Mouse (Mus musculus) myocyte (in vitro differentiated cells): ENCODE data around the gene Adipor2.

ENCODE experiments used
- MYOG ChIP-seq, 3 experiments: IDR thresholded peaks; one replicate each; pipeline ENCODE4 v1.6.1; 2011; ENCODE audit warnings: control low read depth in 2 of 3, low read depth in 2 of 3, mild to moderate bottlenecking in 2 of 3; ENCODE audit not compliant: insufficient read length in 2 of 3, control insufficient read depth in 1 of 3, insufficient read depth in 1 of 3
- POLR2A ChIP-seq: IDR thresholded peaks from one replicate; pipeline ENCODE4 v1.6.1; 2011; ENCODE audit warnings: low read depth, mild to moderate bottlenecking, control low read depth, moderate library complexity; ENCODE audit not compliant: insufficient read length
- POLR2AphosphoS2 ChIP-seq: IDR thresholded peaks from one replicate; pipeline ENCODE4 v1.6.1; 2011; ENCODE audit warnings: low read depth, control low read depth; ENCODE audit not compliant: insufficient read length
- USF1 ChIP-seq: IDR thresholded peaks from one replicate; pipeline ENCODE4 v1.6.1; 2011; ENCODE audit warnings: low read depth, mild to moderate bottlenecking, control low read depth, moderate library complexity

GRCm38 (mm10) chr6:119411511-119411910 is 6.0 kb downstream of the Adipor2 start:
- no peak for TF ChIP-seq POLR2AphosphoS2
- no peak for TF ChIP-seq POLR2A
- TF ChIP-seq USF1: no peak
- no peak for TF ChIP-seq MYOG (IDR thresholded peaks at IDR 0.05; ENCODE audit: control insufficient read depth in 1 of 3, insufficient read depth in 1 of 3, insufficient read length in 2 of 3, low read depth in 2 of 3)
